Mouse (Mus musculus) hindbrain, postnatal 0 days (tissue): ENCODE data around the gene Klk1b1. TPM values are rescaled to one million over a fixed set of nuclear protein-coding genes. Genes with fewer than 3 reads are reported as not detected.
"Not testable (repeated sequence)": the region's sequence is repeated elsewhere in the genome, so short reads cannot be mapped to it uniquely, and the experiment has no call there.

ENCODE experiments used
- ATAC-seq: fragments of 200-750 bp; cut with Nextera tagmentation; 2 replicates; pipeline ENCODE4 v1.8.0; 2017; ENCODE audit warnings: mild to moderate bottlenecking, moderate TSS enrichment, moderate library complexity
- DNase-seq: peaks from one replicate; pipeline ENCODE4 v3.0.0-alpha.2; 2015; ENCODE audit warnings: low spot score
- H3K27ac ChIP-seq: fragments of 300-500 bp; sonication (generic); 2 replicates; pipeline ENCODE4 v1.5.1; 2014; ENCODE audit warnings: mild to moderate bottlenecking
- H3K27me3 ChIP-seq: fragments of 300-500 bp; sonication (generic); 2 replicates; pipeline ENCODE4 v1.6.1; 2014; ENCODE audit warnings: low read length, mixed read lengths; ENCODE audit not compliant: insufficient read depth
- H3K36me3 ChIP-seq: fragments of 300-500 bp; sonication (generic); 2 replicates; pipeline ENCODE4 v1.6.1; 2014; ENCODE audit warnings: low read length, mixed read lengths; ENCODE audit not compliant: insufficient read depth
- H3K4me1 ChIP-seq: fragments of 300-500 bp; sonication (generic); 2 replicates; pipeline ENCODE4 v1.6.1; 2014; ENCODE audit warnings: antibody characterized with exemption, low read length, mixed read lengths; ENCODE audit not compliant: insufficient read depth
- H3K4me2 ChIP-seq: fragments of 300-500 bp; sonication (generic); 2 replicates; pipeline ENCODE4 v1.6.1; 2014; ENCODE audit warnings: low read depth, mild to moderate bottlenecking, low read length, moderate library complexity, mixed read lengths
- H3K4me3 ChIP-seq: fragments of 300-500 bp; sonication (generic); 2 replicates; pipeline ENCODE4 v1.5.1; 2014; ENCODE audit warnings: low read length
- H3K9ac ChIP-seq: fragments of 300-500 bp; sonication (generic); replicated peaks from 2 replicates; pipeline ENCODE4 v1.6.1; 2014; ENCODE audit warnings: mild to moderate bottlenecking, low read length, moderate library complexity, mixed read lengths
- H3K9me3 ChIP-seq: fragments of 300-500 bp; sonication (generic); 2 replicates; pipeline ENCODE4 v1.6.1; 2016; ENCODE audit warnings: low read length, mixed read lengths
- CTCF ChIP-seq: IDR thresholded peaks from 2 replicates; pipeline ENCODE4 v1.5.1; 2016; ENCODE audit warnings: antibody characterized with exemption, control low read depth, low read depth
- WGBS: fragments of 180-500 bp; shearing (Covaris S2); extraction: QIAGEN DNeasy Blood & Tissue Kit; methylation state at CpG from one replicate; pipeline ENCODE4 v1.1.7; 2014; 5-methylcytosine and 5-hydroxymethylcytosine counted together
- polyA plus RNA-seq: library from polyadenylated mRNA; unstranded; fragments of >200 nt; fragmentation: Nextera tagmentation; extraction: Ambion mirVana; gene quantifications from 2 replicates; pipeline ENCODE4 v1.2.1, GENCODE M21; 2015
- total RNA-seq: library from RNA; depleted of rRNA; stranded (reverse); fragments of >200 nt; gene quantifications from 2 replicates; pipeline ENCODE4 v1.2.3, GENCODE M21; 2014

The Klk1b1 gene
- total and polyA plus RNA-seq, 2 experiments from 2014 or later = not detected

GRCm38 (mm10) chr7:43944727-43945264, 21.8 kb upstream of the Klk1b1 start:
- 80% methylated on average over 3 of the region's 3 CpGs for WGBS

DNA sequence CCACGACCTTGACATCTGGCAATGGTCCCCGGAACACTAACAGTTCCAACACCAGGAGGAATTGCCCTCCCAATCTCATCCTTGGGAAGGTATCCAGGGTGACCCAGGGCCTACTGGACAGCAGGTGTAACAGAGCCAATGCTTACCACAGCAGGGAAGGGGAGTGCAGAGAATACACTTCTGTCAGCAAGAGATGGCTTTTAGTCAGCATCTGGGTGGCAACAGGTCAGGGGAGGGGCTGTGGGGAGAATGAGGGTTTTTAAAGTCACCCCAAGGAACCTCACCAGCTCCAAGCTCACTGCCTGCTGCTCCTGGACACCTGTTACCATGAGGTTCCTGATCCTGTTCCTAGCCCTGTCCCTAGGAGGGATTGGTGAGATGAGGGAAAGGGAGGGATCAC, 16.2 kb upstream of the Klk1b1 start, which contains the start of gene Klk1b8:
TSS of gene Klk1b8 (plus strand) at position 301 of the 400 bp plus-strand sequence.
- H3K36me3 ChIP-seq = no peaks in the 10 kb centered on the region
- DNase-seq = no peak
- no peak within 1 kb of the TSS for H3K27ac ChIP-seq
- no peak for ATAC-seq
- H3K4me1 ChIP-seq = no peaks in the 10 kb centered on the region
- no peak within 1 kb of the TSS for H3K4me2 ChIP-seq
- no peak within 1 kb of the TSS for H3K9ac ChIP-seq
- H3K27me3 ChIP-seq = no peaks in the 10 kb centered on the region
- H3K9me3 ChIP-seq = no peaks in the 10 kb centered on the region
- WGBS = 77% methylated on average over 2 of the region's 2 CpGs
- H3K4me3 ChIP-seq = no peak within 1 kb of the TSS
- TF ChIP-seq CTCF = no peak

More at GRCm38 (mm10) chr7:43944727-43945264, 21.8 kb upstream of the Klk1b1 start:
- no peak overlapping the region for H3K4me3 ChIP-seq
- H3K4me2 ChIP-seq = no peak overlapping the region
- DNase-seq (no peak), ATAC-seq (no peak)
- no peaks in the 10 kb centered on the region for H3K4me1 ChIP-seq
- no peak for TF ChIP-seq CTCF
- H3K36me3 ChIP-seq = no peaks in the 10 kb centered on the region
- H3K27me3 ChIP-seq = no peaks in the 10 kb centered on the region
- H3K9me3 ChIP-seq = no peaks in the 10 kb centered on the region
- H3K27ac ChIP-seq = no peak overlapping the region
- H3K9ac ChIP-seq = no peak overlapping the region

DNA sequence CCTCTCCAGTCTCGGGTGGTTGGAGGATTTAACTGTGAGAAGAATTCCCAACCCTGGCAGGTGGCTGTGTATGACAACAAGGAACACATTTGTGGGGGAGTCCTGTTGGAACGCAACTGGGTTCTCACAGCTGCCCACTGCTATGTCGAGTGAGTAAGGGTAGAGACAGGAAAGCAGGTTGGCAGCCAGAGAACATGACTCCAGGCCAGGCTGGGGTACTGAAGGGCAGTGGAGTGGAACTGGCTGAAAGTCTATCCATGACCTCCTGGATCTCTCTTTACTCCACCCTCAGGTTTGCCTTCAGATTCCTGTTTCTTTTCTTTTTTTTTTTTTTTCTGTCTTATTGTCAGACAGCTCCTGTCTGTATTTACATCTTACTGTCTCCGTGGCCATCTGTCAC, 13.8 kb upstream of the Klk1b1 start:
- Histone ChIP-seq H3K27ac (no peak overlapping the region), H3K9me3 (no peaks in the 10 kb centered on the region), H3K36me3 (no peaks in the 10 kb centered on the region), H3K4me2 (no peak overlapping the region), H3K4me1 (no peaks in the 10 kb centered on the region), H3K4me3 (no peak overlapping the region), H3K27me3 (no peaks in the 10 kb centered on the region), H3K9ac (no peak overlapping the region)
- WGBS = 58% methylated on average over 4 of the region's 4 CpGs
- no peak for ATAC-seq
- no peak for TF ChIP-seq CTCF
- no peak for DNase-seq

DNA sequence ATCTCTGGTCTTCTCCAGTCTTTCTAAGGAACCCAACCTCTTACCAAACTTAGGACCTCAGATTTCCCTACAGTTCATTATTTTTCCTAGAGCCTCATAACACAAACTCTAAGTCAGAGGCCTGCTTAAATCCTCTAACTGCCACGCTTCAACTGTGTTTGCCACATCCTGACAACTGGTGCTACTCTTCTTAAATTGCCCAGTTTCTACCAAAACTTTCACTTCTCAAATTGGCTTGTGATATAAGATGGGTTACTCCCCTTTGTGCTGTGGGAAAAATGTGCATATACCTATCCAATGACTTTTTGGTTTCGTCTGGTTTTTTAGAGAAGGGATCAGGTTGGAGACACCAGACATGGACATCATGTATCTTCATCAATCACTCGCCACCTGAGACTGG, 507 bp downstream of the Klk1b1 start:
- WGBS = 87% methylated on average over 3 of the region's 3 CpGs
- H3K9ac ChIP-seq = no peak overlapping the region
- no peak overlapping the region for H3K27ac ChIP-seq
- TF ChIP-seq CTCF = no peak
- H3K4me2 ChIP-seq = no peak overlapping the region
- H3K9me3 ChIP-seq = no peaks in the 10 kb centered on the region
- no peaks in the 10 kb centered on the region for H3K27me3 ChIP-seq
- no peaks in the 10 kb centered on the region for H3K36me3 ChIP-seq
- no peak for DNase-seq
- no peak overlapping the region for H3K4me3 ChIP-seq
- ATAC-seq = no peak
- H3K4me1 ChIP-seq = no peaks in the 10 kb centered on the region

- Histone ChIP-seq H3K4me1 (no peaks in the 10 kb centered on the region), H3K27me3 (no peaks in the 10 kb centered on the region), H3K4me3 (no peak overlapping the region), H3K27ac (no peak overlapping the region), H3K9me3 (no peaks in the 10 kb centered on the region), H3K9ac (no peak overlapping the region), H3K4me2 (no peak overlapping the region), H3K36me3 (no peaks in the 10 kb centered on the region)
- no peak for TF ChIP-seq CTCF
- DNase-seq (no peak), ATAC-seq (no peak)
- 83% methylated on average over 2 of the region's 2 CpGs for WGBS
These were observed 1.1 kb downstream of the Klk1b1 start for GRCm38 (mm10) chr7:43967612-43968011.

DNA sequence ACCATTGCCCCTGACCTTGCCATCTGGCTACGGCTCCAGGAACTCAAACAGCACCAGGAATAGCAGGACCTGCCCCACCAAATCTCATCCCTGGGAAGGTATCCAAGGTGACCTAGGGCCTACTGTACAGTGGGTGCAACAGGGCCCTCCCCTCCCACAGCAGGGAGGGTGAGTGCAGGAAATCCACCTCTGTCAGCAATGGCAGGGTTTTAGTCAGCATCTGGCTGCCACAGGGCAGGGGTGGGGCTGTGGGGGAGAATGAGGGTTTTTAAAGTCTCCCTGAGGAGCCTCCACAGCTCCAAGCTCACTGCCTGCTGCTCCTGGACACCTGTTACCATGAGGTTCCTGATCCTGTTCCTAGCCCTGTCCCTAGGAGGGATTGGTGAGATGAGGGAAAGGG, 9.2 kb downstream of the Klk1b1 start, which contains the start of gene Klk1b9:
TSS of gene Klk1b9 (plus strand) at position 301 of the 400 bp plus-strand sequence.
- 80% methylated on average over 1 of the region's 1 CpGs for WGBS

DNA sequence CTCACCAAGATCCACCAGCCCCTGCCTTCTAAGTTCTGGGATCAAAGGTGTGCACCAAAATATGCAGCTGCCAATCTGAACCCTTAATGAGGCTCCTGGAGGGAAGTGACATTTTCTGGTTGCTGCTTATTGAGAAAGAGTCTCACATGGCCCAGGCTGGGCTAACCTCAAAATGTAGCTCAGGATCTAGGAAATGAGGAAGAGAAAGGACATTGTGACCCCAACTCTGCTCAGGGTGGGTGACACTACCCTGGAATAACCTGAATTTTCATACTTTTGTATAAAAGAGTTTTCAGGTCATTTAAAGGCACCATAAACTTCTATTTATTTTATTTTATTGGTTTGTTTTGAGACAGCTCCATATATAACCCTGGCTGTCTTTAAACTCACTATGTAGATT, 19.1 kb downstream of the Klk1b1 start:
- TF ChIP-seq CTCF = no peak
- Histone ChIP-seq H3K4me2 (no peak overlapping the region), H3K9me3 (no peaks in the 10 kb centered on the region), H3K27me3 (no peaks in the 10 kb centered on the region), H3K4me1 (no peaks in the 10 kb centered on the region), H3K36me3 (no peaks in the 10 kb centered on the region), H3K9ac (no peak overlapping the region), H3K27ac (no peak overlapping the region), H3K4me3 (no peak overlapping the region)
- DNase-seq = no peak
- ATAC-seq = no peak

More for the DNA sequence above, 9.2 kb downstream of the Klk1b1 start, which contains the start of gene Klk1b9:
- H3K27ac ChIP-seq, DNase-seq, H3K27me3 ChIP-seq, H3K9me3 ChIP-seq, H3K4me1 ChIP-seq, H3K4me3 ChIP-seq, H3K36me3 ChIP-seq, H3K4me2 ChIP-seq, H3K9ac ChIP-seq, ATAC-seq: not testable (repeated sequence)

DNA sequence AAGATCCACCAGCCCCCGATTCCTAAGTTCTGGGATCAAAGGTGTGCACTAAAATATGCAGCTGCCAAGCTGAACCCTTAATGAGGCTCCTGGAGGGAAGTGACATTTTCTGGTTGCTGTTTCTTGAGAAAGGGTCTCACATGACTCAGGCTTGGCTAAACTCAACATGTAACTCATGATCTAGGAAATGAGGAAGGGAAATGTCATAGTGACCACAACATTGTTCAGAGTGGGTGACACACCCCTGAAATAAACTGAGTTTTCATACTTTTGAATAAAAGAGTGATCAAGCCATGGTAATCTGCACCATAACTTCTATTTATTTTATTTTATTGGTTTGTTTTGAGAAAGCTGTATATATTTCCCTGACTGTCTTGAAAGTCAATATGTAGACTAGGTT, 28.3 kb downstream of the Klk1b1 start:
- 70% methylated on average over 1 of the region's 1 CpGs for WGBS
- not testable (repeated sequence) for H3K4me3 ChIP-seq, ATAC-seq, H3K9me3 ChIP-seq, H3K4me2 ChIP-seq, H3K27ac ChIP-seq, H3K27me3 ChIP-seq, H3K36me3 ChIP-seq, H3K4me1 ChIP-seq, H3K9ac ChIP-seq, DNase-seq

- H3K9me3 ChIP-seq, ATAC-seq, H3K4me2 ChIP-seq, DNase-seq, H3K27ac ChIP-seq, H3K9ac ChIP-seq, H3K4me3 ChIP-seq, H3K36me3 ChIP-seq, H3K27me3 ChIP-seq, H3K4me1 ChIP-seq: not testable (repeated sequence)
- WGBS = 84% methylated on average over 4 of the region's 4 CpGs
These were observed 29.0 kb downstream of the Klk1b1 start, which contains the start of gene Klk1b11 for GRCm38 (mm10) chr7:43995577-43995976. Gene Klk1b11 (plus strand): TSS chr7:43995877.
